Mouse (Mus musculus) embryonic facial prominence, embryonic 10.5 days (tissue): ENCODE data around the gene Mettl14. TPM values are rescaled to one million over a fixed set of nuclear protein-coding genes. Genes with fewer than 3 reads are reported as not detected.

Experiments used
- DNase-seq: peaks from one replicate; pipeline ENCODE4 v3.0.0-alpha.2; 2017; ENCODE audit warnings: low spot score
- H3K27ac ChIP-seq: fragments of 300-500 bp; sonication (generic); replicated peaks from 2 replicates; pipeline ENCODE4 v1.5.1; 2016; ENCODE audit warnings: mild to moderate bottlenecking
- H3K27me3 ChIP-seq: fragments of 300-500 bp; sonication (generic); replicated peaks from 2 replicates; pipeline ENCODE4 v1.6.1; 2016; ENCODE audit warnings: low read depth, mild to moderate bottlenecking; ENCODE audit not compliant: poor library complexity, severe bottlenecking
- H3K36me3 ChIP-seq: fragments of 300-500 bp; sonication (generic); replicated peaks from 2 replicates; pipeline ENCODE4 v1.6.1; 2016; ENCODE audit warnings: mild to moderate bottlenecking, moderate library complexity
- H3K4me1 ChIP-seq: fragments of 300-500 bp; sonication (generic); 2 replicates; pipeline ENCODE4 v1.6.1; 2016
- H3K4me3 ChIP-seq: fragments of 300-500 bp; sonication (generic); 2 replicates; pipeline ENCODE4 v1.5.1; 2016; ENCODE audit warnings: mild to moderate bottlenecking, moderate library complexity
- H3K9me3 ChIP-seq: fragments of 300-500 bp; sonication (generic); 2 replicates; pipeline ENCODE4 v1.6.1; 2016; ENCODE audit warnings: mild to moderate bottlenecking
- WGBS: fragments of 180-500 bp; shearing (Covaris S2); methylation state at CpG from one replicate; pipeline ENCODE4 v1.1.7; 2016; 5-methylcytosine and 5-hydroxymethylcytosine counted together
- polyA plus RNA-seq: library from polyadenylated mRNA; unstranded; fragments of >200 nt; fragmentation: Nextera tagmentation; extraction: Ambion mirVana; gene quantifications from 2 replicates; pipeline ENCODE4 v1.2.1, GENCODE M21; 2016

The Mettl14 gene
- polyA plus RNA-seq: 30.5 and 32.3 TPM in 2 replicates

DNA sequence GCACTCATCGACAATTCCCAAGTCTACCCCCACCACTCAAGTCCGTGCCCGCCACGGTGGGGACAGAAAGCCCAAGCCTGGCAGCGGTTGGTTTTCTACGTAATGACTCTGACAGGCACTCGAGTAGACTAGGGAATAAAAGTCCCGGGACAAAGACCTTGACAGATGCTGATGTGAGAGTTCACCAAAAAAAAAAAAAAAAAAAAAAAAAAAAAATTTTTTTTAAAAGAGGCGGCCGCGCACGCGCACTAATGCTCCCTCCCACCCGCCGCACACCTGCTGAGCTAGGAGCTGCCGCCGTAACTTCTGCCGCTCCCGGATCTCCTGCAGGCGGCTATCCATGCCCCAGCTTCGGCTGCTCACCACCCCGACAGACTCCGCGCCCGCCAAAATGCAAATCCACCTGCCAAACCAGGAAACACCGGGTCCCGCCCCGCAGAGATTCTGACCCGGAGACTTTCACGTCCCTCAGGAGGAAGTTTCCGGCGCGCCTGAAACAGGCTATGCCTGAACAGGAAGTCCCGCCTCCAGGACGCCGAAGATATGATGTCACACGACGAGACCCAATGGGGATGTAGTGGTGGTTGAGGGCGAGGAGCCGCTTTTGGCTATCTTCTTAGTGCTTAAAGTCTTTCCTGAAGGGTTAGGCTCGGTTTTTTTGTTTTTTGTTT is at the start of gene Mettl14:
Gene Mettl14 (minus strand): TSS at position 623 of the 671 bp plus-strand sequence.
- Histone ChIP-seq H3K27me3 (peaks cover 7% of the 10 kb centered on the region; the same call in 1 of the 2 replicates), H3K36me3 (peaks cover 16% of the 10 kb centered on the region), H3K4me3 (peak within 1 kb of the TSS; percentile 72), H3K27ac (peak within 1 kb of the TSS; percentile 89), H3K9me3 (no peaks in the 10 kb centered on the region), H3K4me1 (peaks cover 14% of the 10 kb centered on the region)
- under 1% methylated on average over 41 of the region's 41 CpGs for WGBS
- peak; percentile 96 for DNase-seq

DNA sequence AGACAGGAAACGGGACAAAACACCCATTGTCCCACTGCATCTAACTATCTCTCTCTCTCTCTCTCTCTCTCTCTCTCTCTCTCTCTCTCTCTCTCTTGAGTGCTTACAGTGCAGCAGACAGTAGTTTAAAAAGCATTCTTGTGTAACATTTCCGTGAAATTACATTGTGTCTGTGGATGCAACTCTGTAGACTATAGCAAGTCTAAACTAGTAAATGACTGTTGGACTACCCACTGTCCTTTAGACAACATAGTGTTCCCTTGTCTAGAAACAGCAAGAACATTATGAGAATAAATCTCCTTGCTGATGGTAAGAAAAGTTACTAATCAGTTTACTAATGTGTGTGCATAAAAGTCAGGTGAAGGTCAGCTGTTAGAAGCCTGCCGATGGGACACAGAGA is 47.5 kb upstream of the Mettl14 start:
- no peaks in the 10 kb centered on the region for H3K27me3 ChIP-seq
- WGBS: 72% methylated on average over 3 of the region's 3 CpGs

DNA sequence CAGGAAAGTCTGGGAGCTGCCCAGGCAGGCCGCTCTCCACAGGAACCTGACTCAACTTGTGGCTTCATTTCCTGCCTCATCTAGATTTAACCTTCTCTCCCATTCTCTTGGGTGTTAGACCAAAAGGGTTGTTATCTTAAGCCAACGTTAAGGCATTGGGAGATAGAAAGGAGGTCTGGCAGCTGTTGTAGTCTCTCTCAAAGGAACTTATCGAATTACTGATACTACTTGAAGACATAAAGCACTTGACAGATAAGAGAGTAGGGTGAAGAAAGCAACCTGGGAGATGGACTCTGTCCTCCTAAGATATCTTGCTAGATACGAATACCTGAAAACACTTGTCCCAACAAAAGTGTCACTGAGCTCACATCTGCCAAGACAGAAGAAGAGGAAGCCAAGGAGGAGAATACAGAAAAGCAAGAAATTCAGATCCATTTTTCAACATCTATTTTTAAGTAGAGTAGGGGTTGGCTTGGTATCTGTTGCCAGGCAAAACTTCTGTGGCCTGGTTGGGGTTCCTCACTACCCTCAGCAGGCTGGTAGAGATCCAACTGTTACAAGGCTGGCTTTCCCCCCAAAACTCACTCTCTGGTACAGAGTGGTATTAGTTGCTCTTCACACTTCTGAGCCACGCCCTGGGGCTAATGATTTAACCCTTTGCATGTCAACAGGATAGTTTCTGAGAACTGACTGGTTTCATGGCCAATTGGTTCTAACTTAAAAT is 46.2 kb upstream of the Mettl14 start:
- Histone ChIP-seq H3K4me3 (no peak overlapping the region), H3K27ac (no peak overlapping the region), H3K9me3 (no peaks in the 10 kb centered on the region), H3K27me3 (no peaks in the 10 kb centered on the region), H3K4me1 (no peaks in the 10 kb centered on the region), H3K36me3 (no peaks in the 10 kb centered on the region)
- DNase-seq: no peak
- 67% methylated on average over 5 of the region's 5 CpGs for WGBS

More for the DNA sequence above, 47.5 kb upstream of the Mettl14 start:
- no peaks in the 10 kb centered on the region for H3K4me1 ChIP-seq
- no peak for DNase-seq
- H3K27ac ChIP-seq: no peak overlapping the region
- no peak overlapping the region for H3K4me3 ChIP-seq
- no peaks in the 10 kb centered on the region for H3K36me3 ChIP-seq
- H3K9me3 ChIP-seq: no peaks in the 10 kb centered on the region

DNA sequence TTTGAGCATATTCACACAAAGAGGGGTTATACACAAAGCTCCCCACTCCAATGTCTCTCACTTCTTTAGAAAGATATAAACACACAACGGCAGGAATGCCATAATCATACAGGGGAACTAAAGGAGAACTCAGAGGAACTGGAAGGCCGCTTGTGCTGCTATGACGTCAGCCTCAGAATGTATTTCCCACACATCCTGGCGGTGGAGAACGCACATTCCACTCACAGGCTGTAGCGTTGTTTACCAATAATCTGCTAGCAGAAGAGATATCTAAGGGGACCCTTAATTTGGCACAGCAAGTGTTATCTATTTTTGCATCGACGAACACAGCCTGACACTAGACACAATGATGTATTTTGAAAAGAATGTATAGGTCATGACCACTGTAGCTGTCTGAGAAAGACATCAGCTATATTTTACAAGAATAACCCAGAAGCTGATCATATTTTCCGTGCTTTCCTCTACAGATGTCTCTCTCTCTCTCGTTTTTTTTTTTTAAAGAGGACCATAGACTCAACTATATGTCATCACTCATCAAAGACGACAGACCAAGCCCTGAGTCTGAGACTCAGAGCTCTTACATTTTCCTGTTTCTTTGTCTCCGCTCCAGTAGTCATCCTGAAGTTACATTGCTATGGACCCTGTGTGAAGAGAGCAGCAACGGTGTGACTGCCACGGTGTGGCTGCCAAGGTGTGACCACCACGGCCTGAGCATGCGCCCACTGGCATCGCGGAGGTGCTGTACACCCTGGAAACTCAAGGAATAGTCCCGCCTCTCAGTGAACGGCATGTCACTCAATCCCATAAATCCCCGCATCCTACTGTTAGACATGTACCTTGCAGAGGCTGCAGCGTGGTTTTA is 43.9 kb upstream of the Mettl14 start:
- no peak overlapping the region for H3K27ac ChIP-seq
- no peaks in the 10 kb centered on the region for H3K36me3 ChIP-seq
- H3K4me3 ChIP-seq: no peak overlapping the region
- no peak for DNase-seq
- WGBS: 89% methylated on average over 22 of the region's 22 CpGs
- no peaks in the 10 kb centered on the region for H3K4me1 ChIP-seq
- H3K9me3 ChIP-seq: no peaks in the 10 kb centered on the region
- no peaks in the 10 kb centered on the region for H3K27me3 ChIP-seq

DNA sequence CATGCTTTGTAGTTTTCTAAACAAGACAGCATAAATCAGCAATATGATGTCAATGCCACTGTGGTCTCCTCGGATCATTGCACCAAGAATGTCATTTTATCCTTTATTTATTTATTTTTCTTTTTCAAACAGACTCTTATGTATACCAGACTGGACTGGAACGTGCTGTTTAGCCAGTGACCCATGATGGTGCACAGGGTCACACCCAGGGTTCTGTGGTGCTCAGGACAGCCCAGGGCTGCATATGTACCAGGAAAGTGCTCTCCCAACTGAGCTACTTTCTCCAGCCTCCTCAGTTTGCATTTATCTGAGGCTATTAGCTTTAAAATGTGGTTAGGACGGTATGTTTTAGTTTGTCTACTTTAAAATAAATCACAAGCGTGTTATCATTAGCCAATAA is 42.1 kb upstream of the Mettl14 start:
- Histone ChIP-seq H3K4me1 (no peaks in the 10 kb centered on the region), H3K27ac (no peak overlapping the region), H3K27me3 (no peaks in the 10 kb centered on the region), H3K36me3 (no peaks in the 10 kb centered on the region), H3K9me3 (no peaks in the 10 kb centered on the region), H3K4me3 (no peak overlapping the region)
- DNase-seq: no peak
- WGBS: 63% methylated on average over 4 of the region's 4 CpGs

DNA sequence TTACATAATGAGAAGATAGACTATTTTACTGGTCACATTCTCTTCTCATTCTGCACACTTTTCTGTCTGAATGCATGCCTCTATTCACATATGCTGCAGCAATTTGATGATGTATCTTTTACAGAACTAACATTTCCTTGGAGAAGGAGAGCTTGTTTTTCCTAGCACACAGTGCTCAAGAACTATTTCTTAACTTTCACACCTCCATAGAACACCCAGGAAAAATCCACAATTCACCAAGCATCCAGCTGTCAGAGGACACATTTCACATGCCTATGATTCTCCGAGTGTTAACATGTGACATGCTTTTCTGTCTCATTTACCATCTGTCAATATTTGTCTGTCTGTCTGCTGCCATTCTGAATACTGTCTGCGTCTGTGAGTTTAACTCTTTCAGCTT is 39.7 kb upstream of the Mettl14 start:
- Histone ChIP-seq H3K36me3 (no peaks in the 10 kb centered on the region), H3K27ac (no peak overlapping the region), H3K9me3 (no peaks in the 10 kb centered on the region), H3K4me3 (no peak overlapping the region), H3K27me3 (no peaks in the 10 kb centered on the region), H3K4me1 (no peaks in the 10 kb centered on the region)
- WGBS: 76% methylated on average over 2 of the region's 2 CpGs
- DNase-seq: no peak

DNA sequence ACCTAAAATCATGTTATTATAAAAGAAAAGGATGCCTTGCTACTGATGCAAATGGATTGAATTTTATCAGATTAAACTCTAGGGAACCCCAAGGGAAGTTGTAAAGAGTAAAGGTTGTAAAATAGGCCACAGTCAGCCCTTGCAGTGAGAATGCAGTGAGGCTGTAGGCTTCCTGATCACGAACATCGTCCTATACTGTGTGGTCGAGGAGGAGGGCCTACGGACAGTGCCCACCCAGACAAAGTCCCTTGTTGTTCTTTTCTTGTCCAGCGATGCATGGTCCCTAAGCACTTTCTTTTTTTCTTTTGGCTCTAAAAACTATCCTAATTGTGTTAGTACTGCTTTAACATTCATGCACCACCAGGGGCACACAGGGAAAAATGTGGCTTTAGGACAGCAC is 27.3 kb upstream of the Mettl14 start:
- H3K4me1 ChIP-seq: no peaks in the 10 kb centered on the region
- no peak for DNase-seq
- no peak overlapping the region for H3K4me3 ChIP-seq
- H3K9me3 ChIP-seq: no peaks in the 10 kb centered on the region
- no peaks in the 10 kb centered on the region for H3K36me3 ChIP-seq
- H3K27me3 ChIP-seq: no peaks in the 10 kb centered on the region
- 57% methylated on average over 5 of the region's 5 CpGs for WGBS
- H3K27ac ChIP-seq: no peak overlapping the region

DNA sequence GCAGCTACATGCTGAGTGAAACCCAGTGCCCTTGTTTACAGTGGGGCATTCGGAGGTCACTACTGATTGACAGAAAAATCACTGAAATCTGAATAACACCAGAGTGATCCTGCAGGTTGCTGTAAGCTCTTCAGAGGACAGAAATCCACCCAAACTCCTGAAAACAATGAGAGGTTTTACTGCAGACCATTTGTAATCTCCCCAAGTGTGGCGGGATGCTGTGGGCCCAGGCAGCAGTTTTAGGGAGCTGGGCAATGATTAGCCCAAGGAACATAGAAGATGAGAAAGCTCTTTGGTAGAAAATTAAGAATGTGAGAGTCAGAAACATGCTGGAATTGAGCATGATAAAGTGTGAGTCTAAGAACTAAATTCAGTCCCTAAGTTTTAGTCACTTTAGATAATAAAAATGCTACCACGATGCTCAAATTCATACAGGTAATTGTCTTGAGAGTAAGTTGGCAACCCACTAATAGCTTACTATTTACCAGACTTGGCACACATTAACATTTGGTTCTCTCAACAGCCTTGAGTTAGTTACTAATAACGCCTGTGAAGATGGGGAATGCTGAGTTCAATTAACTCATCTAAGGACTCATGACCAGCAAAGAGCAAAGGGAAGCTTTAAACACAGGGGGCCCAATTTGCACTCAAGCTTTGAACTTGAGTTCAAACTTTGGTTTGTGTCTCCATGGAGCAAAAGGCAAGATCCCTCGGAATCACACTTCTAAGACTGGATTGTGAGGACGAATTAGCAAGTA is 26.1 kb upstream of the Mettl14 start:
- Histone ChIP-seq H3K9me3 (no peaks in the 10 kb centered on the region), H3K27me3 (no peaks in the 10 kb centered on the region), H3K36me3 (no peaks in the 10 kb centered on the region), H3K4me1 (no peaks in the 10 kb centered on the region), H3K4me3 (no peak overlapping the region), H3K27ac (no peak overlapping the region)
- no peak for DNase-seq
- 84% methylated on average over 6 of the region's 6 CpGs for WGBS

DNA sequence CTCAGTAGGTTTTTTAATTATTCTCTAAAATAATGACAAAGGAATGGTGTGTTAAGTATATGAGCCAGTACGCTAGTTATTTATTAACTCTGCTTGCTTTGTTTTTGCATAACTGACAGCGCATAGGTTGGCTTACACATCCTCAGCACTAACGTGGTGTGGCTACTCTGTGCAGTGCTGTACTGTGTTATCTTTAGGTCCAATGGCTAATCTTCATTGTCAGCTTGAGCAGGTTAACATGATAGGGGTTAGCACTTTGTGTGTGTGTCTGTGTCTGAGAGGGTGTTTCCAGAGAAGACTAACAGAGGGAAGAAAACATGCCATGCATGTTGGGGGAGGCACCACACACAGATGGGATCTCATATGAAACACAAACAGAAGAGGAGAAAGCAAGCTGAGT is 19.0 kb upstream of the Mettl14 start:
- WGBS: 82% methylated on average over 3 of the region's 3 CpGs
- no peak overlapping the region for H3K4me3 ChIP-seq
- no peaks in the 10 kb centered on the region for H3K9me3 ChIP-seq
- H3K36me3 ChIP-seq: no peaks in the 10 kb centered on the region
- no peak overlapping the region for H3K27ac ChIP-seq
- no peaks in the 10 kb centered on the region; the same call in 1 of the 2 replicates for H3K27me3 ChIP-seq
- no peaks in the 10 kb centered on the region for H3K4me1 ChIP-seq
- no peak for DNase-seq

DNA sequence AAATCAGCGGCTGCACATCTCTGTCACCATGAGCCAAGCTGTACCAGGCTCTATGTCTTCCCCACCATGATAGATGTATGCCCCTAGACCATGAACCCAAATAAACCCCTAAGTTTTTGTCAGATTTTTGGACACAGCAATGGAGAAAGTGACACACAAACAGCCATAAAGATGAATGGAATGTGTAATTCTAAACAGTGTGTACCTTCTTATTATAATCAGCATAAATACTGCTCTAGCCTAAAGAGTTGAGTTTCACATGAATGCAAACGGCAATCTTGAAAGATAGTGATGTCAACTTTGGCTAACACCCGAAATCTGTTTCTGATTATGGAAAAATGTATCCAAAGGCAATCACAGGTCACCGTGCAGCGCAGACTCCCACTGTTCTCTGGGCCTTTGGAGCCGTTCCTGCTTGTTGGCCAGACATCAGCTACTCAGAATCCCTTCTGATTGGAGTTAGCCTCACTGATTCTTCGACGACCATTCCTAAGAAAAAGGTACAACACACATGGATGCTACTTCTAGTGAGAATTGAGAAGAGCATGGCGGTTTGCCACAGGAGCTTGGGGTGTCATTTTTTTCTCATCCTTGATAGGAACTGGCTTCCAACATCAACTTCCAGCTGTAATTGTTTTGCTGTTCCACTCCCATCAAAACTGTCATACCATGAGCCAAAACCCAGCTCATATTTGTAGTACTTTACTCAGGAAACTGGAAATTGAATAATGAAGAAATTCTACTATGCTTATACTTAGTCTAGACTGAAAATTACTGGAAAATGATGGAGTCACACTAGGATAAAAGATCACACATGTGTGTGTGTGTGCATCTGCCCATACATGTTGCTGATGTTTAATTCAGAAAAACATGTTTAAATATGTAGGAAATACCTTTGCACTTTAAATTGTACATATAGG is 11.9 kb upstream of the Mettl14 start:
- Histone ChIP-seq H3K9me3 (no peaks in the 10 kb centered on the region), H3K4me1 (peaks cover 3% of the 10 kb centered on the region; the same call in 1 of the 2 replicates), H3K36me3 (no peaks in the 10 kb centered on the region), H3K27ac (no peak overlapping the region), H3K27me3 (no peaks in the 10 kb centered on the region; the same call in 1 of the 2 replicates), H3K4me3 (no peak overlapping the region)
- 67% methylated on average over 9 of the region's 9 CpGs for WGBS
- DNase-seq: peak; percentile 24

DNA sequence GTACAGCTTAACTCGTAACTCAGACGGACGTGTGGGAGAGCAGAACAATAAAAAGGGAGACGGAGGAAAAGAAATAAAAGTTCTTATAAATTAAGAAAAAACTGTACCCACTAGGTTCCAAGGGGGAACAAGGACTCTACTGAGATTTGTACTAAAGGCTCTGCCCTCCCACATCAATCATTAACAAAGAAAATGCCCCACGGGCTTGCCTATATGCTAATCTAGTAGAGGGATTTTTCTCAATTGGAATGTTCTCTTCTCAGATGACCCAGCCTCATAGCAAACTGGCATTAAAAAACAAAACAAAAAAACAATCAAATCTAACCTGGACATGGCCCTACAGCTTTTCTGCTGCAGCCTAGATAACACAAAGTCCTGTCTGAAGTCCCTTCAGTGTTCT is 9.7 kb upstream of the Mettl14 start:
- DNase-seq: no peak
- no peak overlapping the region for H3K27ac ChIP-seq
- WGBS: 86% methylated on average over 5 of the region's 5 CpGs
- H3K27me3 ChIP-seq: no peaks in the 10 kb centered on the region
- H3K4me3 ChIP-seq: no peak overlapping the region
- no peaks in the 10 kb centered on the region for H3K9me3 ChIP-seq
- peaks cover 3% of the 10 kb centered on the region; the same call in 1 of the 2 replicates for H3K4me1 ChIP-seq
- no peaks in the 10 kb centered on the region for H3K36me3 ChIP-seq
